Mouse (Mus musculus) large intestine, adult 2 months (tissue): ENCODE results near the gene Sec61b. TPM values are rescaled to one million over a fixed set of nuclear protein-coding genes. Genes with fewer than 3 reads are reported as not detected.

Experiments used
- DNase-seq: peaks from one replicate; pipeline ENCODE4 v3.0.0-alpha.2; 2012; ENCODE audit warnings: low read depth, low spot score
- WGBS: fragments of 180-500 bp; shearing (Covaris S2); methylation state at CpG from one replicate; pipeline ENCODE4 v1.1.7; 2018; 5-methylcytosine and 5-hydroxymethylcytosine counted together
- polyA plus RNA-seq: library from polyadenylated mRNA; depleted of rRNA; stranded (reverse); fragments of >200 nt; gene quantifications from 2 replicates; pipeline ENCODE4 v1.2.3, GENCODE M21; 2012

The Sec61b gene
- polyA plus RNA-seq, 1 experiment: 461 TPM

- 90% methylated on average over 6 of the region's 6 CpGs for whole genome bisulfite sequencing
- DNase-seq: no peak
These were observed 3.1 kb downstream of the Sec61b start for GRCm38 (mm10) chr4:47477539-47477938.

- no peak for DNase-seq
- 94% methylated on average over 13 of the region's 13 CpGs for WGBS
These were observed 5.6 kb downstream of the Sec61b start for GRCm38 (mm10) chr4:47480095-47480494.

- no peak for DNase-seq
- 94% methylated on average over 9 of the region's 9 CpGs for WGBS
These were observed 6.1 kb downstream of the Sec61b start for GRCm38 (mm10) chr4:47480576-47480975.

GRCm38 (mm10) chr4:47491243-47491642 is 16.8 kb downstream of the Sec61b start:
- no peak for DNase-seq
- 82% methylated on average over 6 of the region's 6 CpGs for WGBS

- 64% methylated on average over 12 of the region's 12 CpGs for WGBS
- DNase-seq: no peak
These were observed 18.0 kb downstream of the Sec61b start for GRCm38 (mm10) chr4:47492311-47493086.

GRCm38 (mm10) chr4:47493456-47493855 is 19.0 kb downstream of the Sec61b start:
- no peak for DNase-seq
- 76% methylated on average over 8 of the region's 8 CpGs for WGBS

GRCm38 (mm10) chr4:47494137-47494536 is 19.7 kb downstream of the Sec61b start:
- 32% methylated on average over 1 of the region's 1 CpGs for WGBS
- DNase-seq: no peak

GRCm38 (mm10) chr4:47494686-47495085 is 20.2 kb downstream of the Sec61b start:
- no peak for DNase-seq
- WGBS: 72% methylated on average over 2 of the region's 2 CpGs

GRCm38 (mm10) chr4:47497811-47498385 is 23.4 kb downstream of the Sec61b start:
- WGBS: 43% methylated on average over 7 of the region's 7 CpGs
- no peak for DNase-seq

- 26% methylated on average over 10 of the region's 10 CpGs for WGBS
- no peak for DNase-seq
These were observed 24.7 kb downstream of the Sec61b start for GRCm38 (mm10) chr4:47499121-47499545.

GRCm38 (mm10) chr4:47502546-47502971 is 28.1 kb downstream of the Sec61b start:
- WGBS: 17% methylated on average over 4 of the region's 4 CpGs
- peak; percentile 56 for DNase-seq

GRCm38 (mm10) chr4:47503045-47503444 is 28.6 kb downstream of the Sec61b start:
- no peak for DNase-seq
- 79% methylated on average over 6 of the region's 6 CpGs for WGBS

GRCm38 (mm10) chr4:47504841-47505517 is 30.5 kb downstream of the Sec61b start:
- 65% methylated on average over 10 of the region's 10 CpGs for WGBS
- DNase-seq: no peak

- no peak for DNase-seq
- WGBS: 70% methylated on average over 12 of the region's 12 CpGs
These were observed 44.2 kb downstream of the Sec61b start for GRCm38 (mm10) chr4:47518551-47519181.

- WGBS: 62% methylated on average over 4 of the region's 4 CpGs
- no peak for DNase-seq
These were observed 45.6 kb downstream of the Sec61b start for GRCm38 (mm10) chr4:47520076-47520475.

GRCm38 (mm10) chr4:47521884-47522605 is 47.6 kb downstream of the Sec61b start:
- WGBS: 75% methylated on average over 6 of the region's 6 CpGs
- DNase-seq: no peak

- WGBS: 93% methylated on average over 4 of the region's 4 CpGs
- no peak for DNase-seq
These were observed 55.4 kb downstream of the Sec61b start for GRCm38 (mm10) chr4:47529866-47530265.
